In genomic region chr13:23750839-23751477, GRCm38 (mm10) we compare ENCODE assay signal across 8 mouse cellular contexts. TPM values are rescaled to one million over a fixed set of nuclear protein-coding genes. Genes with fewer than 3 reads are reported as not detected.
DNase-seq lines count a peak whose midpoint lies in the region; ATAC-seq and TF ChIP-seq lines count a peak whose summit lies in the region.
"Not testable (repeated sequence)": the region's sequence is repeated elsewhere in the genome, so short reads cannot be mapped to it uniquely, and the experiment has no call there.

TSS of gene Hist1h2ab (plus strand) at chr13:23751126.

- not testable (repeated sequence) for H3K27me3 ChIP-seq in erythroblast, embryonic 14.5 days (ENCODE audit: control insufficient read depth); heart, embryonic 16.5 days (ENCODE audit: control insufficient read depth, insufficient read depth, low read length); kidney, postnatal 0 days (ENCODE audit: insufficient read depth, low read length); liver, embryonic 11.5 days (replicated peaks; ENCODE audit: control insufficient read depth, insufficient read depth, low read length); midbrain, embryonic 16.5 days (ENCODE audit: control insufficient read depth, insufficient read depth, low read depth, low read length)

- 2% methylated on average over 29 of the region's 47 CpGs for WGBS in heart, embryonic 16.5 days
- under 1% methylated on average over 25 of the region's 47 CpGs for WGBS in kidney, postnatal 0 days
- under 1% methylated on average over 25 of the region's 47 CpGs for WGBS in liver, embryonic 11.5 days
- WGBS in midbrain, embryonic 16.5 days = under 1% methylated on average over 29 of the region's 47 CpGs

- TF ChIP-seq POLR2A in brain, embryonic 14.5 days (IDR thresholded peaks at IDR 0.05; ENCODE audit: borderline replicate concordance, extremely low read depth, insufficient read depth, insufficient read length, poor library complexity, severe bottlenecking) = peak; percentile 11; the same call in 1 of the 2 replicates

- H3K4me2 ChIP-seq in heart, embryonic 16.5 days (ENCODE audit: low read depth, low read length) = peak within 1 kb of the TSS; percentile 76
- H3K4me2 ChIP-seq in kidney, postnatal 0 days (ENCODE audit: low read length) = peak within 1 kb of the TSS; percentile 52
- H3K4me2 ChIP-seq in liver, embryonic 11.5 days = peak within 1 kb of the TSS; percentile 58
- H3K4me2 ChIP-seq in midbrain, embryonic 16.5 days (ENCODE audit: low read length) = peak within 1 kb of the TSS; percentile 77

- not testable (repeated sequence) for TF ChIP-seq CTCF in brain, embryonic 14.5 days (IDR thresholded peaks at IDR 0.05; ENCODE audit: borderline replicate concordance, extremely low read depth, insufficient read depth, insufficient read length)
- TF ChIP-seq CTCF in kidney, postnatal 0 days (IDR thresholded peaks at IDR 0.05; ENCODE audit: low read depth) = 0 out of 2 replicates have a peak, but pooled peaks have one; percentile 10

- peak; percentile 46 for ATAC-seq in CD4-positive, CD25-positive, alpha-beta regulatory T cell, adult 4 months
- 0 out of 2 replicates have a peak, but pooled peaks have one; percentile 21 for ATAC-seq in heart, embryonic 16.5 days (replicated peaks; ENCODE audit: extremely low read depth, insufficient read depth, low FRiP score)
- ATAC-seq in kidney, postnatal 0 days (replicated peaks; ENCODE audit: low FRiP score, low read depth) = 0 out of 2 replicates have a peak, but pooled peaks have one; percentile 37
- peak; percentile 44 for ATAC-seq in liver, embryonic 11.5 days (replicated peaks; ENCODE audit: low FRiP score)
- ATAC-seq in midbrain, embryonic 16.5 days = peak; percentile 41

- not testable (repeated sequence) for H3K36me3 ChIP-seq in erythroblast, embryonic 14.5 days (ENCODE audit: control insufficient read depth); heart, embryonic 16.5 days (ENCODE audit: control insufficient read depth, insufficient read depth); kidney, postnatal 0 days (ENCODE audit: insufficient read depth, low read length); liver, embryonic 11.5 days (ENCODE audit: control insufficient read depth, insufficient read depth, low read length); midbrain, embryonic 16.5 days (ENCODE audit: control insufficient read depth, insufficient read depth, low read length)

- peaks cover 66% of the 10 kb centered on the region for H3K4me1 ChIP-seq in erythroblast, embryonic 14.5 days (ENCODE audit: control insufficient read depth)
- H3K4me1 ChIP-seq in heart, embryonic 16.5 days (ENCODE audit: control insufficient read depth, insufficient read depth, low read length) = peaks cover 14% of the 10 kb centered on the region
- H3K4me1 ChIP-seq in kidney, postnatal 0 days (replicated peaks; ENCODE audit: insufficient read depth, low read length) = peaks cover 11% of the 10 kb centered on the region
- peaks cover 15% of the 10 kb centered on the region for H3K4me1 ChIP-seq in liver, embryonic 11.5 days (replicated peaks; ENCODE audit: control insufficient read depth, insufficient read depth, low read length)
- peaks cover 19% of the 10 kb centered on the region for H3K4me1 ChIP-seq in midbrain, embryonic 16.5 days (ENCODE audit: control insufficient read depth, insufficient read depth, low read length)

- H3K9ac ChIP-seq in heart, embryonic 16.5 days (ENCODE audit: low read length) = peak within 1 kb of the TSS; percentile 75
- H3K9ac ChIP-seq in kidney, postnatal 0 days (ENCODE audit: low read depth, low read length) = peak within 1 kb of the TSS; percentile 48; the same call in 1 of the 2 replicates
- H3K9ac ChIP-seq in liver, embryonic 11.5 days (ENCODE audit: low read depth, low read length) = peak within 1 kb of the TSS; percentile 84
- peak within 1 kb of the TSS; percentile 57 for H3K9ac ChIP-seq in midbrain, embryonic 16.5 days (ENCODE audit: low read depth, low read length)

- H3K4me3 ChIP-seq in erythroblast, embryonic 14.5 days (replicated peaks) = peak within 1 kb of the TSS; percentile 66
- peak within 1 kb of the TSS; percentile 53 for H3K4me3 ChIP-seq in heart, embryonic 16.5 days (ENCODE audit: low read length)
- H3K4me3 ChIP-seq in kidney, postnatal 0 days (replicated peaks; ENCODE audit: low read depth, low read length) = peak within 1 kb of the TSS; percentile 26
- peak within 1 kb of the TSS; percentile 43 for H3K4me3 ChIP-seq in liver, embryonic 11.5 days (ENCODE audit: low read depth, low read length)
- peak within 1 kb of the TSS; percentile 45 for H3K4me3 ChIP-seq in midbrain, embryonic 16.5 days (ENCODE audit: low read depth, low read length)

- peak within 1 kb of the TSS; percentile 94 for H3K27ac ChIP-seq in heart, embryonic 16.5 days (ENCODE audit: low read length)
- H3K27ac ChIP-seq in kidney, postnatal 0 days = peak within 1 kb of the TSS; percentile 92
- H3K27ac ChIP-seq in liver, embryonic 11.5 days (ENCODE audit: low read depth, low read length) = peak within 1 kb of the TSS; percentile 94
- peak within 1 kb of the TSS; percentile 90 for H3K27ac ChIP-seq in midbrain, embryonic 16.5 days (ENCODE audit: low read length)

- DNase-seq in brain, embryonic 14.5 days (ENCODE audit: low read depth) = peak; percentile 93
- DNase-seq in kidney, postnatal 0 days (ENCODE audit: low spot score) = peak; percentile 97
- DNase-seq in liver, embryonic 11.5 days (ENCODE audit: low spot score) = peak; percentile 82
- DNase-seq in spleen, postnatal 4 days (ENCODE audit: low spot score in 2 of 2) = peak; percentile 79 to 90

- not testable (repeated sequence) for H3K9me3 ChIP-seq in erythroblast, embryonic 14.5 days (ENCODE audit: control insufficient read depth, low read length); heart, embryonic 16.5 days (replicated peaks; ENCODE audit: control insufficient read depth, low read length); kidney, postnatal 0 days (replicated peaks; ENCODE audit: low read length); liver, embryonic 11.5 days (ENCODE audit: control insufficient read depth, low read length); midbrain, embryonic 16.5 days (replicated peaks; ENCODE audit: control insufficient read depth, low read length, poor library complexity, severe bottlenecking)

RNA-seq across cellular contexts. Expression of gene Hist1h2ab, which starts in this region (rescaled TPM):
- 1 to 10 TPM; 2.8 to 8.2 TPM for polyA plus RNA-seq in CD4-positive, CD25-positive, alpha-beta regulatory T cell, adult 4 months (2017; shearing (Covaris generic))
- 34.0 and 49.9 TPM in 2 replicates for polyA plus RNA-seq in brain, embryonic 14.5 days (2012; rRNA removed)
- 9.1 and 22.3 TPM in 2 replicates for polyA plus RNA-seq in erythroblast, embryonic 14.5 days (2012)
- 17.0 and 20.0 TPM in 2 replicates for polyA plus RNA-seq in heart, embryonic 16.5 days (2015; fragmentation: Nextera tagmentation; extraction: Ambion mirVana)
- polyA plus RNA-seq in kidney, postnatal 0 days (2015; fragmentation: Nextera tagmentation; extraction: Ambion mirVana) = 21.7 and 26.6 TPM in 2 replicates
- polyA plus RNA-seq in liver, embryonic 11.5 days (2014; fragmentation: Nextera tagmentation; extraction: Ambion mirVana) = 38.5 and 42.1 TPM in 2 replicates
- 1.1 and 6.2 TPM in 2 replicates for polyA plus RNA-seq in midbrain, embryonic 16.5 days (2015; fragmentation: Nextera tagmentation; extraction: Ambion mirVana)

Comparison
In these comparisons a context has a peak if more than half of its experiments do, and no peak if none do; other contexts are left out.
1. Peak in every context shown above with its lines: DNase-seq, ATAC-seq, H3K4me3 ChIP-seq and H3K27ac ChIP-seq.